Mouse (Mus musculus) monocyte, adult 2 months (primary cell): Measurements from ENCODE around the gene Tdrd9.
"Not testable (repeated sequence)": the region's sequence is repeated elsewhere in the genome, so short reads cannot be mapped to it uniquely, and the experiment has no call there.

Experiments
- DNase-seq, 2 experiments: peaks; one replicate each; pipeline ENCODE4 v3.0.0; 2022; ENCODE audit warnings: low spot score in 2 of 2, low read depth in 1 of 2

Tdrd9 gene

DNA sequence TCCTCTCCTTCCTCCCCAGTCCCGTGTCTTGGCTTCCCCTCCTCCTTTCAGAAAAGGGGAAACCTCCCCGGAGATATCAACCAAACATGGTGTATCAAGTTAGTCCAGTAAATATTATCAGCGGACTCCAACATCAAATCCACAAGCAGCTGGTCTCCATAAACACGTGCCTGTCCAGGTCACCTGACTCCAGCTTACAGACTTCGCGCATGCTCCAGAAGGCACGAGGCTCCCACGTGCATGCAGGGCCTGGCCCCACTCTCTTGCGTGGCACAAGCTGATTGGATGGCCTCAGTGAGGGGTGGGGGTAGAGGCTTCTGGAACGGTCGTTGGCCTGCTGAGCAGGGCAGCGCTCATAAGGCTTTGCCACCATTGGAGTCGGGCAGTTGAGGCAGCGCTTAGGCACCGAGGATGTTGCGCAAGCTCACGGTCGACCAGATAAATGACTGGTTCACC lies at the start of gene Tdrd9:
TSS of gene Tdrd9 (plus strand) at position 329 of the 456 bp plus-strand sequence.
- no peak for DNase-seq

DNA sequence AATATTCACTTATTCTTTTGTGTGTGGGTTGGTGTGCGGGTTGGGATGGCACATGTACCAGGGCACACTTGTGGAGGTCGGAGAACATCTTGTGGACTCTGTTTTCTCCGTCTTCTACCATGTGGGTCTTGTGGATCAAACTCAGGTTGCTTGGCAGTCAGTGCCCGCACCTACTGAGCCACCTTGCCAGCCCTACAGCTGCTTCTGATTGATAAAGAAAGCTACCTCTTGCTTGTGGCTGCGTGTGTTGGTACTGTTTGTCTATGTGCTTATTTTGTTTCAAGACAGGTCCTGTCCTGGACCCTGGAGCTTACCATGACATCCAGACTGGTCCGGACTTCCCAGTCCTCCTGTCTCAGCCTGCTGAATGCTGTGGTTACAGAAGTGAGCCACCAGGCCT lies 48.2 kb upstream of the Tdrd9 start:
- no peak for DNase-seq

DNA sequence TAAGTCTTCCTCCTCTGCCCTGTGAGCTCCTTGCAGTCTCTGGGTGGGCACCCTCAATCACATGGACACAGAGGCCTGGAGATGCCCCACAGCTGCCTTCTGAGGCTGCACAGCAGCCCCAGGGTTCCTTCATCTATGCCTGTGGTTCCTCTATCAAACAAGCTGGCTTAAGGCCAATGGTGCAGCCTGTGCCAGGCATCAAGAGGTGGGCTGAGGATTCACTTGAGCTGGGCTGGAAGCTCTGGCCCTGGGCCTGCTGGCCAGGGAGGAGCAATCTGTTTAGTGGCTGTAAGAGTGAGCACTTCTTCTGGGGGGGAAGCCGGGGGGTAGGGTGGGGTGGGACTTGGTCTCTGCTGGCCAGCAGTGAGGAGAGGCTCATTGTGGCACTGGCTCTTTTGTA lies 44.0 kb upstream of the Tdrd9 start:
- no peak for DNase-seq

DNA sequence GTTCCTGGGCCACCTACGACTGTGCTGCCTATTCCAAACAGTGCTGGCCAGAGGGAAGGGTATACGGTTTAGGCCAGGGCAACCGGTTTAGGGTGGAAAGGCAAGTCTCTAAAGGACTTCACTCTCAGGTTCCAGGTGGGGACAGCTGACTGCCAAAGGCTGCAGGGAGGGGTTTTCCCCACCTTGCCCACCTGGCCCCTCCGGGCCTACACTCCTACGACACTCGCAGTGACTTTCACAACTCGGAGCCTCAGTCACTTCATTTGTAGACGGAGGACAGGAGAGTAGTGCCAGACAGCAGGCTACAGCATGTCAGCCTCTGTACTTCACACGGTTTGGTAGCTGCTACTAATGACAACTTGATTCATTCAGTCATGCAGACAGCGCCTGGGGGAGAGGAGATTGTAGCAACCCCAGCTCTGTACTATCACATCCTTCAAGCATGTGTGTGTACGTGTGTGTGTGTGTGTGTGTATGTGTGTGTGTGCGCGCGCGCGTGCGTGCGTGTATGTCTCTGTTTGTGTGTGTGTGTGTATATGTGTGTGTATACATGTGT lies 42.9 kb upstream of the Tdrd9 start:
- no peak for DNase-seq

DNA sequence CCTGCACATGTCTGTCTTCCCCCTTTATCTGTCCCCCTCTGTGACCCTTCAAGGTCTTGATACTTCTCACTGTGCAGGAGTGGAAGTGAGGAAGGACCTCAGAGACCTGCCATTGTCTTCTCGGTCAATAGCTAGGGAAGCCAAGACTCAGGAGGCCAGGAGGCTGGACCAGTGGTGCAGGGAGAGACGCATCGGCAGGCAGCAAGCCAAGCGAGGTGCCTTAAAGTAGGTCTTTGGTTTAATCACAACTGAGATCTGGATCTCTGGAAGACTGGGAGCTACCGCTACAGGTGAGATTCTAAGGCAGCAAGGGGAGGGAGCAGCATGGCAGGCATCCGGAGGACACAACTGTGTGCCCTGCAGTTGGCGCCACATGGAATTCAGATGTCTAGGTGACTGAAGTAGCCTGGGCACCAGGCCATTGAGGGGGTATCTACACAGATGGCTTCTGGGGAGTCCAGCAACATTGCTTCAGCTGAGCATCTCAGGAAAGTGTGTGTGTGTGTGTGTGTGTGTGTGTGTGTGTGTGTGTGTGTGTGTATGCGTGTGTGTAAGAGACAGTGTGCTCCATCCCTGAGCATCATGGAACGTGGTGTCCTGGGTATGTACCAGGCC lies 39.8 kb upstream of the Tdrd9 start:
- DNase-seq = no peak

DNA sequence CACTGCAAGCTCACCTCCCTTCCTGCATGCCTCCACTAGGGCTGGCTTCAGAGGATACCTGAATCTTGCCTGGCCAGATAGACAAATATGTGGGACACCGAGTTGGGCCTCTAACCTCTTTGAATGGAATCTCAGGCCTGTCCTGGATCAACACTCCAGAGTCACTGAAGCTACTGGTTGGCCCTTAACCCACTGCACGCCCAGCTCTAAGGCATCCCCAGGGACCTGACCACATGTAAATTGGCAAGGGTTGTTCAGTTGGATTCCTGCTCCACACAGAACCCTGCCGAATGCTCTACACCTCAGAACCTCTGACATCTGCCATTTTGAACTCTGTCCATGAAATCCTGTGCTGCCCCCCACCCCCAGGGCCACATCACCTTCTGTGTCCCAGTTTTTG lies 38.8 kb upstream of the Tdrd9 start:
- no peak for DNase-seq

DNA sequence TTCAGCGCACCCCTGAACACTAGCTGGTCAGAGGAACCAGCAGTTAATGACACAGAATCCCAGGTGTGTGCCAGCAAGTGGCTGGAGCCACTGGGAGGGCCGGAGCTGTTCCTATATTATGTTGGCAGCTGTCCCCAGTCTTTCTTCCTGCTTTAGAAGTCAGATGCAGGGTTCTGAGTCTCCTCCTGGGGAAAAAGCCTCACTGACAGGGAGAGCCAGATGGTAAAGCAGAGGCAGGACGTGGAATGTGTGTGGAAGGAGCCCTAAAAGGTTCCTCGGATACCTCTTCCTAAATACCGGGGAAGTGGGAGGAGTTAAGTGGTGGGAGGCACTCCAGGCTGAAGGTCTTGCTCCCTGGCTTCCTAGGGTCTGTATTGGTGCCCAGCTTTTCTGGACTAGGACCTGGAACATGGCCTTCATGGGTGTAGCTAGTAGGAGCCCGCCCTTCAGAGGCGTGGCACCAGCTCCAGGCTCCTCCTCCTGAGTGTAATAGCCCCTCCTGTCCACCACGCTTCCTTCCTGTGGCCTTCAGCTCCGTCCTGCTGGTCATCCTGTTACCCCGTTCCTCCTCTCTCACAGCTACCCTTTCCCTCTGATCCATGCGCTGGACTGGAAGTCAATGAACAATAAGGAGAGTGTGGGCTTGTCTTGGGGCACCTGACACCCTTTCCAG lies 38.2 kb upstream of the Tdrd9 start:
- DNase-seq = no peak

DNA sequence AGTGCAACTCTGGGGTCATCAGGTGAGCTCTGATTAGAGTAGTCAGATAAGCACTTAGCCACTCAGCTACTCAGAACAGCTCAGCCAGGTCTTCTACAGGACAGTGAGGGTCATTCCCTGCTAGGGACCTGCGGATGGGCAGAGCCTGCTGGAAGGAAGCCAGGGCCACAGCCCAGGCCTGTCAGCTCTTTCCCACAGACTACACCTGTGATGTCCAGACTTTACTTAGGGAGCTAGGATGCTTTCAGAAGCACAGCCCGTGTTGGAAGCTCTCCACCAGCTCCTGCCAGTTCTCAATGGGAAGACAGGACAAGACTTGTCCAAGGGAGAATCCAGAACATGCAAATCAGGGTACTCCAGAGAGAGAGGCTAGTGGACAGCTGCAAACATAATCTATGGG lies 37.4 kb upstream of the Tdrd9 start:
- DNase-seq = no peak

DNA sequence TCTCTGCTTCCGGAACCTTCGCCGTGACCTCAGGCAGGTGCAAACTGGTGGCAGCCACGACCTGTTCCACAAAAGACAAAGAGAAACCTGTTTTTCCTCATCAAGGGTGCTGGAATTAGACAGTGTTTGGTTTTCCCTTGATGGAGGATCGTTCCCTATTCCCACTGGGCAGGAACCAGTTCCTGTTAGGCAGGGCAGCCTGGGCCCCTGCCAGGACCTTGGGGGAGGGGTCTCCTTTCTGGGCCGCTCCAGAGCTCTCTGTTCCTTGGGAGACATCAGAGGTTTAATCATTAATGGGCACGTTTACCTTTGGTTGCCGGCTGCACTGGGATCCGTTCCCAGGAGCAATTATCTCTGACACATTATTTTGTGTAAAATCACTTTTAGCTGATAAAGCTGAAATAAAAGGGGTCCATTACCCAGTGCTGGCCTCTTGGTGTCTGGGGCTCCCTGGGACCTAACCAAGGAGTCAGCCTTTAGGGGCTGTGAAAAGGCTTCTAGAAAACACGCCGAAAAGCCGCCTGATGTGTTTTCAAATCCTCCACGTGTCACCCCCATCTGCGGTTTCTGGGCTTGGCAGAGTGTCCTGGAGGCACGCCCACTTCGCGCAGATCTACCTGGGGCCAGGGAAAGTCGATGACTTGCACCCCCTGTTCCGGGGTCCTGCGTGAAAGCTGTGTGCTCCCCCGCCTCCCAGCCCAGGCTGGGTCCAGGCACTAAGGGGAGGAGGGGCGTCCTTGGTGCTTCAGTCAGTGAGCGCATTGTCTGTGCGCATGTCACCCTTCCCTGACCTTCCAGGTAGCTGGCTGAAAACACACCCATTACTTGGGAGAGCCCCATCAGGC lies 34.4 kb upstream of the Tdrd9 start:
- DNase-seq = no peak

DNA sequence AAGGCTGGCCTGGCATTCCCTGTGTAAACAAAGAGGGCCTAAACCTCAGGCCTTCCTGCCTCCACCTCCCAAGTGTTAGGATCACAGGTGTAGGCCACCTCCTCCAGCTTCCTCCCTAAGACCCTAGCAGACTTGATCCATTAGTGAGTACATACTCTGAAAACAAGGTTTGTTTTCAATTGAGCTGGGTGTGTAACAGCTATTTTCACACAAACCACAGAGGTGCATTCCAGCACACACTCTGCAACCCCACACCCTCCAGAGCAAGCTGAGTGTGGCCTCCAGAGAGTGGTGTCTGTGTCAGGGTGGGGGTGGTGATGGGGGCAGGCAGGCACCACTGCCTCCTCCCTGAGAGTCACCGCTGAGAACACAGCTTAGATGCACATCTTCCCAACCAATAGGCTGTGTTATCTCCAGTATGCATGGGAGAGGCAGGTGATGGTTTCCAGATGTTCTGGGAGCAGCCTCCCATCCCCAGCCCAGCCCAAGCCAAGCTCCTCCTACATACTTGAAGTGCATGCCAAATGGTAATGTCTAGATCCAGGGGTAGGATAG lies 32.7 kb upstream of the Tdrd9 start:
- DNase-seq = no peak

DNA sequence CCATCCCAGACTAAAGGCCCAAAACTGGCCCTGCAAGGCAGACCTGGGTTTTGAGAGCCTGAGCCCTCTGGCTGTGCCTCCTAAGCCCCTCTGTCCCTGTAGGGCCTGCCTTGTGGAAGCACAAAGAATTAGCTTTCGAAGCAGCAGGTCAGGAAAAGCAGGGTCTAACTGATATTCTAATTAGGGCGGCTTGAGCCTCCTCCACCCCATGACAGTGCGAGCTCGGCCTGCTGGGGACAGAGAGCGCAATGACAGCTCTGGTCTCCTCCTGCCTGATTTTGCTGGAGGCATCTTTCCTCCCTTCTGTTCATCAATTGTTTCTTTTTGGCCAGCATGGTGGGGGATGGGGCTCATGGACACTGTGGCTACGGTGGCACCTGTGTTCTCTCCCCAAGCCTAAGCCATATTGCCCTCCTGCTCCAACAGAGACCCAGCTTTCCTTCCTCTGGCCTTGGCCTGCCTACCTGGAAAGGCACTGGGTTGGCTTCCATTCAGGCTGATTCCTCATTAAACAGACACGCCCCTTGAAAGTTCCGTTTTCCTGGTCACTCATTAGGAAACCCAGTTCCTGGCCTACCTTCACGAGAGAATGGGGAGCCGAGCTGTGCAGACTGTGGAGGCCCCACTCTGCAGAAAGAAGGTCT lies 27.8 kb upstream of the Tdrd9 start:
- DNase-seq = no peak

DNA sequence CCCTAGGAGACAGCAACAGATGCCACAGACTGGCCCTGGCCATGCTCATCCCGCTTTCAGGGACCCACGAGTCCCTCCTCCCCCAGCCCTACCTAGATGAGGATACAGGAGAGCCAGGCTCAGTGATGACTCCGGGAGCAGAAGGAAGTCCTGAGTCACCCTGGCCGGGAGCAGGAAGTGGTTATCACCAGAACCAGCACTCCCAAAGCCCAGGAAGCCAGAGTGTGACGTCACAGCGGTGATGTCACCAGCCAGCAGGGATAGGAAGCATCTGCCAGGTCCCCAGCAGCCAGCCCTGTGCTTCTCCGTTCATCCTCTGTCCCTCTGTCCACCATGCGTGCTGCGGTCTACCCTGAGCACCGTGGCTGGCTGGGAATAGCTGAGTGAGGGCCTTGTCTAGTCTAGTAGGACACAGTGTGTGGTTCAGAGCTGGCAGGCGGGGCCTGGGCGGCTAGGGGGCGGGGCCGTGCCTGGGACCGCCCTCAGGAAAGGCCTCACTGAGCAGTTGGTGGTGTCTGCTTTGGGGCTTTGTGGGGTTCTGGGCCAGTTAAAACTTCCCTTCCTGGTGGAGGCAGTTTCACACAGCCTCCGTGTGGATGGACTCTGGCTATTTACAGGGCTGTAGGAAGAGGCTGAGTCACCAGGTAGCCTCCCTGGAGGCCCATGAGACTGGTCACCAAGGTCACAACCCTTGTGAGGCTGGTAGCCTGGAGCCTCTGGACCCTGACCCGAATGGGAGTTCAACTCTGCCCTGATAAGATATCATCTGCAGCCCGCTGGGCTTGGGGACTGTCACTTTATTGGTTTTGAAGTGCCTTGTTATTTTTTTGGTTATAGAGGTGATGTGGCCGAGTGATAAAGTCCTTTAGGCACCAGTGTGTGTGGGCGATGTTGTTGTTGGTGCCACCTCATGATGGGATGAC lies 27.0 kb upstream of the Tdrd9 start:
- not testable (repeated sequence) for DNase-seq

DNA sequence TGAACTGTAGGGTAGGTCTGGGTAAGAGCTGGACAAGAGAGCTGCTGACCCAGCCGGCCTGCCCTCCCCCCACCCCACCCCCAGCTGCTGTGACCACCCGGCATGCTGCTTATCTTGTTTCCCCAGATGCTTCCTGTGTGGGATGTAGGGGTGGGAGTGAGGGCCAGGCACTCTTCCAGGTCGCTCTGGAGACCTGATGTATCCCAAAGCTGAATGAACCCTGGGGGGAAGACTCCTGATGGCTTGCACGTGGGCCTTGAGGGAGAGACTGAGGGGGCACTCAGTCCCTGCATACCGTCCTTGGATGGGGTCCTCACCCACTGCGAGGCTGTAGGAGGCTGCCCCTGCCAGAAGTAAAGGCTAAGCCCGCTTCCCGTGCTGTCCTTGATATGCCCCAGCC lies 26.2 kb upstream of the Tdrd9 start:
- DNase-seq = no peak

DNA sequence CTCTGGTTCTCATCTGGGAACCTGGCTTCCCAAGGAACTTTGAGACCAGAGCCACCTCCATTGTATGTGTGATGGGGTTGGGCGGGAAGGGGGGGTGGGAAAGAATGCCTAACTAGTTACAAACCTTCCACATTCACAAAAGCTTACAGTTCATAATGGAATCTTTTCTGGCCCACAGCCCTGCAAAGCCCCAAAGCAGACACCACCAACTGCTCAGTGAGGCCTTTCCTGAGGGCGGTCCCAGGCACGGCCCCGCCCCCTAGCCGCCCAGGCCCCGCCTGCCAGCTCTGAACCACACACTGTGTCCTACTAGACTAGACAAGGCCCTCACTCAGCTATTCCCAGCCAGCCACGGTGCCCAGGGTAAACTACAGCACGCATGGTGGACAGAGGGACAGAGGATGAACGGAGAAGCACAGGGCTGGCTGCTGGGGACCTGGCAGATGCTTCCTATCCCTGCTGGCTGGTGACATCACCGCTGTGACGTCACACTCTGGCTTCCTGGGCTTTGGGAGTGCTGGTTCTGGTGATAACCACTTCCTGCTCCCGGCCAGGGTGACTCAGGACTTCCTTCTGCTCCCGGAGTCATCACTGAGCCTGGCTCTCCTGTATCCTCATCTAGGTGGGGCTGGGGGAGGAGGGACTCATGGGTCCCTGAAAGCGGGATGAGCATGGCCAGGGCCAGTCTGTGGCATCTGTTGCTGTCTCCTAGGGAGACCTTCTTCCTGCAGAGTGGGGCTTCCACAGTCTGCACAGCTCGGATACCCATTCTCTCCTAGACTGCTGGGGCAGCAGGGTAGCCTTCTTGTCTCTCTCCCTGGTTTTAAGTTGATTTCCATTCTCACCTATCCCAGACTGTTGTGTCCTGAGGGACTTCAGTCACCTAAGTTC lies 25.3 kb upstream of the Tdrd9 start:
- DNase-seq = not testable (repeated sequence)

DNA sequence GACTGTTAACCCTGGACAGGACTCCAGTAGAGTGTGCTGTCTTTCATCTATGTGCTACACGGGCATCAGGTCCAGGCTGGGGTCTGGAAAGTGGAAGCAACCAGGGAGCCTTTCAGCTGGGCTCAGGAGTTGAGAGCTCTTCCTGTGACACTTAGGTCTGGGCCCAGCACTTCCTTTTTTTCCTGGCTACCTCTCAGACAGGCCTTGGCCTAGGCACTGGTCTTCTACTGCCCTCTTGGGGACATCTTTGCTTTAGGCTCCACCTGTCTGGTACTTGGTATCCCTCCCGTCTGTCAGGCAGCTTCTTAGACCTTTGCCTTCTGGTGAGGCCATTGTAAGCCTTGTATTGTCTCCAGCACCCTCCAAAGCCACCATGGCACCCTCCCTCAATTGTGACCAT lies 24.6 kb upstream of the Tdrd9 start:
- DNase-seq = peak; percentile 37 to 58

DNA sequence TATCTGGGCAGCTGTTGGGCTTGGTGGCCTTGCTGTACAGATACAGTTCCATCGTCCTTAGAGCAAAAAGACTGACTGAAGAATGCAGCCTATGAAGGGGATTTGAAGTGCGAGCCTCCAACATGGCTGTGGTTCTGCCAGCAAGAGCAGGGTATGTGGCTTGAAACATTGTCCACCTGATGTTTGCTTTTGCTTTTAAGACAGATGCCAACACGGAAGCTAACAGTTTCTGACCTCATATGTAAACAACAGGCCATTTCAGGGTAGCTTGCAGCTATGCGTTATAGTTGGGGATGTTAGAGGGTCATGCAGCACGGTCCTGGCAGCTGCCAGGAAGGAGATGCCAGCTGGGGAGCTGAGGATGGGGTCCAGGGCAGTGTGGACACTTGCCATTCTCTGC lies 20.9 kb upstream of the Tdrd9 start:
- DNase-seq = no peak

DNA sequence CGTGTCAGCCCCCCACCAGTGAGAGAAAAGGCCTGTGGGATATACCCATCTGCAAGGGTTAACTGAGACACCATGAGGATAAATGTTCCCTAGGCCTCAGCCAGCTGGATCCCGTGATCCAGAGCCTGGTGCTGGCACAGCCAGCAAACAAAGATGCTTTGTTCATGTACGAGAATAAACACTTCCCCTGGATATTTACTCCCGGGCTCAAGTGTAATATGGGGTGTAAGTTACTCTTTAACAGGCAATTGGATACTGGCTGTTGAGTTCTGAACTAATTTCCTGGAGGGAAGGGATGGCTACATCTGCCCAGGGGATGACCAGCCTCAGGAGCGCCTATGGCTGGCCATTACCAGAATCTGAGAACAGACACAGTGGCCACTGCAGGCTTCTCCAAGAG lies 19.7 kb upstream of the Tdrd9 start:
- no peak for DNase-seq

DNA sequence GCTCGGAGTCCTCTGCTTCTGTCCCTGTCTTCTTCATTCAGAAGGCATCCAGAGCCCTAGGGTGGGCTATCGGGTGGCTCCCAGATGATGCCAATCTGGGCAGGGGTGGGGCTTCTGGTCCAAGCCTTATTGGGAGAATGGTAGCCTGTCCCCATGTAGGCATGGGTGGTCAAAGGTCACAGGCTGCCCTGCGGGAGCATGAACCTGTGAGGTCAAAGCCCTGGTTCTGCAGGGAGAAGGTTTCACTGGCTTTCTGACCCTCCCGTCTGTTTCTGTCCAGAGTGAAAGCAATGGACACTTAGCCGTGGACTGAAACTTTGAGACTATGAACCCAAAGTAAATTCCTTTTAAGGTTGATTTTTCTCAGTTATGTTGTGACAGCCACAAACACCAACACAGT lies 15.2 kb upstream of the Tdrd9 start:
- DNase-seq = no peak
